Mouse (Mus musculus) limb, embryonic 14.5 days (tissue): ENCODE measurements at regions not wholly inside any gene's neighbourhood (a gene's known extent, or its start where the extent isn't known, plus 50 kb on each side); places are given as distances from the start of the nearest gene placed in this dataset.

Experiments
- ATAC-seq: fragments of 200-750 bp; cut with Nextera tagmentation; 2 replicates; pipeline ENCODE4 v1.8.0; 2017; ENCODE audit warnings: low read depth, moderate number of reproducible peaks, moderate TSS enrichment; ENCODE audit not compliant: low FRiP score
- DNase-seq: peaks from one replicate; pipeline ENCODE4 v3.0.0-alpha.2; 2015; ENCODE audit warnings: low spot score
- H3K27ac ChIP-seq: fragments of 300-500 bp; sonication (generic); replicated peaks from 2 replicates; pipeline ENCODE4 v1.5.1; 2014; ENCODE audit warnings: low read depth, mild to moderate bottlenecking, low read length, moderate library complexity, mixed read lengths
- H3K27me3 ChIP-seq: fragments of 300-500 bp; sonication (generic); 2 replicates; pipeline ENCODE4 v1.6.1; 2014; ENCODE audit warnings: low read length, mixed read lengths; ENCODE audit not compliant: control insufficient read depth, insufficient read depth
- H3K36me3 ChIP-seq: fragments of 300-500 bp; sonication (generic); 2 replicates; pipeline ENCODE4 v1.6.1; 2014; ENCODE audit warnings: mild to moderate bottlenecking, low read length, moderate library complexity, mixed read lengths; ENCODE audit not compliant: control insufficient read depth, insufficient read depth
- H3K4me1 ChIP-seq: fragments of 300-500 bp; sonication (generic); 2 replicates; pipeline ENCODE4 v1.6.1; 2014; ENCODE audit warnings: antibody characterized with exemption, low read length, mixed read lengths; ENCODE audit not compliant: control insufficient read depth, insufficient read depth
- H3K4me2 ChIP-seq: fragments of 300-500 bp; sonication (generic); replicated peaks from 2 replicates; pipeline ENCODE4 v1.6.1; 2014; ENCODE audit warnings: low read depth, mild to moderate bottlenecking, low read length, moderate library complexity; ENCODE audit not compliant: severe bottlenecking
- H3K4me3 ChIP-seq: fragments of 300-500 bp; sonication (generic); replicated peaks from 2 replicates; pipeline ENCODE4 v1.5.1; 2014; ENCODE audit warnings: low read length
- H3K9ac ChIP-seq: fragments of 300-500 bp; sonication (generic); 2 replicates; pipeline ENCODE4 v1.6.1; 2014; ENCODE audit warnings: mild to moderate bottlenecking, low read depth, low read length, moderate library complexity; ENCODE audit not compliant: severe bottlenecking
- H3K9me3 ChIP-seq: fragments of 300-500 bp; sonication (generic); 2 replicates; pipeline ENCODE4 v1.6.1; 2016; ENCODE audit warnings: low read length; ENCODE audit not compliant: control insufficient read depth
- POLR2A ChIP-seq: fragments of 200-500 bp; IDR thresholded peaks from 2 replicates; pipeline ENCODE4 v1.8.0; 2012; ENCODE audit warnings: inconsistent platforms, mild to moderate bottlenecking, moderate library complexity, borderline replicate concordance; ENCODE audit not compliant: insufficient read depth, insufficient read length; ENCODE audit errors: extremely low read depth
- WGBS: fragments of 180-500 bp; shearing (Covaris S2); extraction: QIAGEN DNeasy Blood & Tissue Kit; methylation state at CpG from one replicate; pipeline ENCODE4 v1.1.7; 2014; 5-methylcytosine and 5-hydroxymethylcytosine counted together

GRCm38 (mm10) chr5:46445122-46445521 is 587.7 kb upstream of the Lcorl start:
- no peaks in the 10 kb centered on the region for H3K9me3 ChIP-seq
- peak overlapping the region; percentile 8; the same call in 1 of the 2 replicates for H3K9ac ChIP-seq
- H3K4me2 ChIP-seq: 0 out of 2 replicates have a peak overlapping the region, but pooled peaks have one; percentile 13
- no peak overlapping the region for H3K4me3 ChIP-seq
- DNase-seq: no peak
- no peaks in the 10 kb centered on the region for H3K27me3 ChIP-seq
- H3K36me3 ChIP-seq: no peaks in the 10 kb centered on the region
- peaks cover 4% of the 10 kb centered on the region; the same call in 1 of the 2 replicates for H3K4me1 ChIP-seq
- no peak overlapping the region for H3K27ac ChIP-seq
- 27% methylated on average over 7 of the region's 7 CpGs for WGBS
- TF ChIP-seq POLR2A: no peak
- ATAC-seq: no peak

DNA sequence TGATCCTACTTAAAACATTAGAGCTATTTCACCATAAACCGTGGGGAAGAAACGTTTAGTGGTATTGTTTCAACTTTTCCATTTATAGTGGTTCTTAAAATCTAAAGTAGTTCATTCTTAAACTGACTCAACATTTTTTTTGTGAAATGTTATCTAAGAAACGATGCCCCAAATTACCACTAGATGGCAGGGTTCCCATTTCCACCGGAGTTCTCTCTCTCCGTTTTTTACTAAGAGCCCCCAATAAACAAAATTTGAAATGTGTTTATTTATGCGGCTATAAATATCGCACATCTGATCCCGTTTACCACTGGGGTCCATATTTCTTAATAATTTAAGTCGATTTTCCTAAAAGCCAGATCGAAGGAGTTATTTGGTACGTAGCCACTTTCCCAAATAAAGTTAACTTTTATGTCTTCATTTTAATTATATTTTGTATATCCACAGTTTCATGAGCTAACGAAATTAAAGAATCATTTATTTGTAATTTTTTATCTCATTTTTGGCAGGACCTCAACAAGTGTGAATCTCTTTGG is 586.5 kb upstream of the Lcorl start:
- 9% methylated on average over 12 of the region's 12 CpGs for WGBS
- Histone ChIP-seq H3K9ac (no peak overlapping the region), H3K4me2 (peak overlapping the region; percentile 31; the same call in 1 of the 2 replicates), H3K27me3 (no peaks in the 10 kb centered on the region), H3K4me1 (peaks cover 4% of the 10 kb centered on the region; the same call in 1 of the 2 replicates), H3K9me3 (no peaks in the 10 kb centered on the region), H3K4me3 (no peak overlapping the region), H3K27ac (no peak overlapping the region), H3K36me3 (no peaks in the 10 kb centered on the region)
- ATAC-seq: no peak
- DNase-seq: peak; percentile 77
- TF ChIP-seq POLR2A: no peak

DNA sequence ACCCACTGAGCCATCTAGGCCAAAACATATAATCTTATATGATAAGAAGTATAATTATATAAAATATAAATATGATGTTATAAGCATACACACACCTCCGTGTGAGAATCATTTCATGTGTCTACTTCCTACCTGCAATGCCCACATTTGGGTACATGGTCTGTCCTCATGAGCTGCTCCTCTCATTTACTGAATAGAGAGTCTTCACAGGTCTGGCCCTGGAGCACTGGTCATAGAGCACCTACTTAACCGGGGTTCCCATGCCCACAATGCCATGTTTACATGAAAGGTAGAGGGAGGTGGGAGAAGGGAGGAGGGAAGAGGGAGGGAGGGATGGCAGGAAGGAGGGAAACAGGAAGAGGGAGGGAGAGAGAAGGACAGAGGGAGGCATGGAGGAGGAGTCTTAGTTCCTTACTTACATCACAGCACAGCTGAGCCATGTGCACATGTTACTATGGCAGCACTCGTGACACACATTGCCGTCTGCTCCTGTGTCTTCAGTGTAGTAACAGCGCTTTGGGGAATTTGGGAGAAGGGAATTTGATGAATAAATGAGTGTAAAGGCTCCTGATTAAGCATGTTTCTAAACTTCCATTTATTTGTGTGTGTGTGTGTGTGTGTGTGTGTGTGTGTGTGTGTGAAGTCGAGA is 585.3 kb upstream of the Lcorl start:
- no peak for TF ChIP-seq POLR2A
- DNase-seq (no peak), ATAC-seq (no peak)
- H3K4me2 ChIP-seq: no peak overlapping the region
- H3K4me3 ChIP-seq: no peak overlapping the region
- no peak overlapping the region for H3K9ac ChIP-seq
- H3K27ac ChIP-seq: no peak overlapping the region
- H3K27me3 ChIP-seq: no peaks in the 10 kb centered on the region
- no peaks in the 10 kb centered on the region for H3K36me3 ChIP-seq
- no peaks in the 10 kb centered on the region for H3K9me3 ChIP-seq
- H3K4me1 ChIP-seq: peaks cover 4% of the 10 kb centered on the region; the same call in 1 of the 2 replicates
- 80% methylated on average over 6 of the region's 6 CpGs for WGBS

DNA sequence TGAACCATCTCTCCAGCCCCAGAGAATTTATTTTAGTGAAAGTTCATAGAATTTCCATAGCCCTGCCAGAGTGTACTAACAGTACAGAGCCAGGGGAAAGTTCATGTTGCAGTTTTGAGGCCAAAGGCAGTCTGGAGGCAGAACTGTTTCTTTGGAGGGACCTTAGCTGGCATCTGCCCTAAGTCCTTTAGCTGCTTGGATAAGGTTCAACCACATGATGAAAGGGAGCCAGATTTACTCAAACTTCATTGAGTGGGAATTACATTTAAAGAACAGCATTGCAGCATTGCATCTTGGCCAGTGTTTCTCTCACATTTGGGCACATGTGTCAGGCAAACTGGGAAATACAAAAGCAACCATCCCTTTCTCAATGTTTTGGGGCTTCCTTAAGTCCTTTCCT is 584.3 kb upstream of the Lcorl start:
- no peak overlapping the region for H3K4me3 ChIP-seq
- H3K9ac ChIP-seq: no peak overlapping the region
- no peak for TF ChIP-seq POLR2A
- no peaks in the 10 kb centered on the region for H3K9me3 ChIP-seq
- no peaks in the 10 kb centered on the region for H3K36me3 ChIP-seq
- no peak overlapping the region for H3K4me2 ChIP-seq
- DNase-seq (peak; percentile 18), ATAC-seq (no peak)
- H3K4me1 ChIP-seq: peaks cover 4% of the 10 kb centered on the region; the same call in 1 of the 2 replicates
- no peak overlapping the region for H3K27ac ChIP-seq
- H3K27me3 ChIP-seq: no peaks in the 10 kb centered on the region

DNA sequence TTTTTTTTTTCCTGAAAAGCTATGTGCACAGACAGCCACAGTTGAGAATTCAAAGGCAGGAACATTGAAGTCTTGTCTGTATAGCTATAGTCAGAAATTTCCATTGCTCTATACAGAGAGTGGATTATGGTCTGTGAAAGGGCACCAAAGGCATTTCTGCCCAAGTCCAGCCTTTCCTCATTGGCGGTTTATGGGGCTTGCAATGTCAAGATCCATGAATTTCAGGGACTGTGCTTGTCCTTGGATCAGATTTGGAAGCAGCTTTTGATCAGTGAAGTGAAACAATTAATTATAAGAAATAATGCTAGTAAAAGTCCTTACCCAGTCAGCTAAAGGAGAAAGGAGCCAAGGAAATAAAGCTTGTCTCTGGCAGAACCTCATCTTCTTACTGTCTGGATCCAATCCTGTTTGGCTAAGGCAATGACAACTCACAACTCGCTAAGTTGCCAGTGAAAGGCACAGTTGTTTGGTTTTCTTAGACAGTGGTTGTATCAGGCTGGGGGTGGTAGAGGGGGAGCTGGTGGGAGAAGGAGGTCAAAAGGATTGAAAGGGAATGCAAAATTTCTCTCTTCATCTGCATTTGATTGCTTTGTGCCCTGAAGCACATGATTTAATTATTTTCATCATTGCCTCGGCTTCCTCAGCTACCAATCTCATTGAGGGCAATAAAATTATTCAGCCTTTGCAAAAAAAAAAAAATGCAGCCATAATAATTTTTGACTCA is 574.4 kb upstream of the Lcorl start:
- H3K4me2 ChIP-seq: no peak overlapping the region
- DNase-seq: no peak
- WGBS: 62% methylated on average over 3 of the region's 3 CpGs
- H3K4me3 ChIP-seq: no peak overlapping the region
- H3K9me3 ChIP-seq: no peaks in the 10 kb centered on the region
- H3K27ac ChIP-seq: no peak overlapping the region
- H3K4me1 ChIP-seq: no peaks in the 10 kb centered on the region
- no peaks in the 10 kb centered on the region for H3K27me3 ChIP-seq
- H3K9ac ChIP-seq: no peak overlapping the region
- no peak for TF ChIP-seq POLR2A
- no peaks in the 10 kb centered on the region for H3K36me3 ChIP-seq
- no peak for ATAC-seq
